Mouse (Mus musculus) testis, adult 2 months (tissue): ENCODE measurements around the gene Fam72a.

Experiments used
- CTCF ChIP-seq: fragments of 200-500 bp; IDR thresholded peaks from 2 replicates; pipeline ENCODE4 v1.5.1; 2012; ENCODE audit warnings: low read depth, mild to moderate bottlenecking, inconsistent platforms, low read length, moderate library complexity; ENCODE audit not compliant: control insufficient read depth, insufficient read depth, insufficient replicate concordance
- POLR2A ChIP-seq: fragments of 200-500 bp; IDR thresholded peaks from 2 replicates; pipeline ENCODE4 v1.6.1; 2012; ENCODE audit warnings: low read depth, mild to moderate bottlenecking, inconsistent platforms, low read length, moderate library complexity; ENCODE audit not compliant: control insufficient read depth

DNA sequence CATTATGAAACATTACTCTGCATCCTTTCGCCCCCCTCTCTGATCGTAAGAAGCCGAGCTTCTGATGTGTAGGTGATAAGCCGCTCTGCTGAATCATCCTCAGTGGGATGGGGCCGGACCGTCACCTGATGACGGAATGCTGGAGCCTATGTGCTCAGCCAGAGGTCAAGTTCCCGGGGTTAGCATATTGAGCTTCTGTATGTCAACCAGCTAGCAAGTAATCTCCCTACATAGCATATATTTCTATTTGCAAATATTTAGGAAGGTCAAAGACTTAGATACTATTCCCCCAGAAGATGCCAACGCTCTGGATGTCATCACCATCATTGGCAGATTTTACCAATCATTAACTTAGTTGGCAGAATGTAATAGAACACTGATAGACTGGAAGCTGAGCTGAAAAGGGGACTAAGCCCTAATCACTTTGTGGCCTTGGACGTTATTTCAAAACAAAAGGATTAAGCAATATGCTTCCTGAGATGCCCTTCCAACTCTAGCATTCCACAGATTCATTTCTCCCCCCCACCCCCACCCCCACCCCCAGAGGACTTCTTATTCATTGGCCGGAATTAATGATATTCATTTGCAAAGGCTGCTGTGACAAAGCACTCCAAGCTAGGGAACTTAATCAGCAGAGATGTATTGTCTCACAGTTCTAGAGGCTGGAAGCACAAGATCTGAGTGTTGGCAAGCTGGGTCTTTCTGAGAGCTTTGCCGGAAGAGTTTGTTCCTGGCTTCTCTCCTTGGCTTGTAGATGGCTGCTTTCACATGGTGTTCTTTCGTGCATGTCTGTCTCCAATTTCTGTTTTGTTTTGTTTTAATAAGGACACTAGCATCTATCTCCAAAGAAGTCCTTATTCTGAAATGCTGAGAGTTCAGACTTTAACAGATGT is 19.3 kb downstream of the Fam72a start:
- TF ChIP-seq POLR2A (no peak), CTCF (no peak)
